Mouse (Mus musculus): Measurements from ENCODE around the gene Plpp4. TPM values are rescaled to one million over a fixed set of nuclear protein-coding genes. Genes with fewer than 3 reads are reported as not detected.

Gene Plpp4
- polyA plus RNA-seq, 1 experiment, result 13.2 TPM

DNA sequence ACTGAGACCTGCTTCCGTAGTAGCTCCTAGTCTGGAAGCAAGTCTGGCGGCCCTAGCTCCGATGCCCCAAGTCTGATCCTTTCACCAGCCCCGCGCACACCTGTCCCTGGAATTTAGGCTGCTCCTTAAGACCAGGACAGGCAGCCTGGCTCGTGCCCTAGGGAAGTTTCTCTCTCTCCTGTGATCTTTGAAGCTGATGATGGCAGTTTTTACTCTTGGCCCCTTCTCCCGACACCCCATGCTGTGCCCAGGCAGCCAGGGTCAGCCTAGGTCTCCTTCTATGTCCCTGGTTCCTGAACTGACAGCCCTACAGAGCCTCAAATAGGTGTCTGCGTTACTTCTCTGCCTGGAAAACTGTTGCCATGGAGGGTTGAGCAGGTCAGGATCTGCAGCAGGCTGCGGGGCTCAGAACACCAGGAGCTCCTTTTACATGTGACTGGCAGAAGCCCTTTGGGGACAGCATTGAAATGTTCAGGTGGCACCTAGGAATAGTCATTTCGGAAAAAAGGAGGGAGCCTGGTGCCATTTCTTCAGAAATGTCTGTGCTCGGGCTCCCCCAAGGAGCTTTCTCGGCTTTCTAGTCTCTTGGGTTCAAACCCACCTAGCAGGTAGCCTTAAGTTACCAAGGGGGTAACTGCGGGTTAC is 665 bp downstream of the Plpp4 start:
- no peak for DNase-seq (ENCODE audit: low read depth)
- TF ChIP-seq POLR2A (IDR thresholded peaks at IDR 0.05; ENCODE audit: borderline replicate concordance, extremely low read depth, insufficient read depth, insufficient read length, poor library complexity, severe bottlenecking) (no peak), CTCF (IDR thresholded peaks at IDR 0.05; ENCODE audit: borderline replicate concordance, extremely low read depth, insufficient read depth, insufficient read length) (no peak)

- TF ChIP-seq CTCF (IDR thresholded peaks at IDR 0.05; ENCODE audit: borderline replicate concordance, extremely low read depth, insufficient read depth, insufficient read length), result no peak
- no peak for TF ChIP-seq POLR2A (IDR thresholded peaks at IDR 0.05; ENCODE audit: borderline replicate concordance, extremely low read depth, insufficient read depth, insufficient read length, poor library complexity, severe bottlenecking)
- no peak for DNase-seq (ENCODE audit: low read depth)
Observed at GRCm38 (mm10) chr7:129258331-129258730, 1.5 kb downstream of the Plpp4 start.

GRCm38 (mm10) chr7:129259195-129259594 is 2.4 kb downstream of the Plpp4 start:
- no peak for DNase-seq (ENCODE audit: low read depth)
- TF ChIP-seq POLR2A (IDR thresholded peaks at IDR 0.05; ENCODE audit: borderline replicate concordance, extremely low read depth, insufficient read depth, insufficient read length, poor library complexity, severe bottlenecking) (no peak), CTCF (IDR thresholded peaks at IDR 0.05; ENCODE audit: borderline replicate concordance, extremely low read depth, insufficient read depth, insufficient read length) (no peak)

- DNase-seq (ENCODE audit: low read depth), result peak; percentile 57
- no peak for TF ChIP-seq POLR2A (IDR thresholded peaks at IDR 0.05; ENCODE audit: borderline replicate concordance, extremely low read depth, insufficient read depth, insufficient read length, poor library complexity, severe bottlenecking)
- no peak for TF ChIP-seq CTCF (IDR thresholded peaks at IDR 0.05; ENCODE audit: borderline replicate concordance, extremely low read depth, insufficient read depth, insufficient read length)
Observed at GRCm38 (mm10) chr7:129273867-129274266, 17.0 kb downstream of the Plpp4 start.

DNA sequence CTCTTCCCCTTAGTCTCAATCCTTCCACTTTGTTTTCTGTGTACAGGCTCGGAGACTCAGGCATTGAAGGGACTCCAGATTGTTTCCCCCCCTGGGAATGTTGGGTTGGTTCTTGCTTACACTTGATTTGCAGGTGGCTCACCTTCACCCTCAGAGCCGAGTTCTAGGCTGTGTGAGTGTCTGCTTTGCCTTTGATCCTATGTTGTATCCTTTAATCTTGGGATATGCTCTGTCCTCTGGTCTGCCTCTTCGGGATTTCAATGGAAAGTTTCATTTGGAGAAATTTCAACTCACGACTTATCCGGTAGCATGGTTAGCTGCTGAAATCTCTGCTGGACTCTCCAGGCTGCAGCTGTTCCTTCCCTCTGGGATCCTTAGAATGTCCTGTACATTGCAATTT is 17.9 kb downstream of the Plpp4 start:
- TF ChIP-seq POLR2A (IDR thresholded peaks at IDR 0.05; ENCODE audit: borderline replicate concordance, extremely low read depth, insufficient read depth, insufficient read length, poor library complexity, severe bottlenecking), result no peak
- TF ChIP-seq CTCF (IDR thresholded peaks at IDR 0.05; ENCODE audit: borderline replicate concordance, extremely low read depth, insufficient read depth, insufficient read length), result no peak
- DNase-seq (ENCODE audit: low read depth), result no peak

DNA sequence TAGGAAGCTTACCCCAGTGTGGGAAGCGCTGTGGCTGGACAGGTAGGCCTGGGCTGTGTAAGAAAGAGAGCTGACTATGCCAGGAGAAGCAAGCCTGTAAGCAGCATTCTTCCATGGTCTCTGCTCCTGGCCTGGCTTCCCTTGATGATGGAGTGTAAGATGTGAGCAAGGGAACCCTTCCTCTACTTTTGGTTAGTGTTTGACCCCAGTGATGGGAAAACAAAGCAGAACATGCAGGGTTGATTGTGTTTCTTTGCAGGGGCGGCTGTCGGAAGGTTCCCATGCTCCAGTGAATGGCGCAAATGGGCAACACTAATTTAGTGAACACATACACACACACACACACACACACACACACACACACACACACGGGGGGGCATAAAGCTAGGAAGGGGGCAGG is 20.9 kb downstream of the Plpp4 start:
- TF ChIP-seq CTCF (IDR thresholded peaks at IDR 0.05; ENCODE audit: borderline replicate concordance, extremely low read depth, insufficient read depth, insufficient read length), result no peak
- TF ChIP-seq POLR2A (IDR thresholded peaks at IDR 0.05; ENCODE audit: borderline replicate concordance, extremely low read depth, insufficient read depth, insufficient read length, poor library complexity, severe bottlenecking), result no peak
- DNase-seq (ENCODE audit: low read depth), result no peak

GRCm38 (mm10) chr7:129278801-129279200 is 22.0 kb downstream of the Plpp4 start:
- TF ChIP-seq CTCF (IDR thresholded peaks at IDR 0.05; ENCODE audit: borderline replicate concordance, extremely low read depth, insufficient read depth, insufficient read length), result no peak
- no peak for DNase-seq (ENCODE audit: low read depth)

DNA sequence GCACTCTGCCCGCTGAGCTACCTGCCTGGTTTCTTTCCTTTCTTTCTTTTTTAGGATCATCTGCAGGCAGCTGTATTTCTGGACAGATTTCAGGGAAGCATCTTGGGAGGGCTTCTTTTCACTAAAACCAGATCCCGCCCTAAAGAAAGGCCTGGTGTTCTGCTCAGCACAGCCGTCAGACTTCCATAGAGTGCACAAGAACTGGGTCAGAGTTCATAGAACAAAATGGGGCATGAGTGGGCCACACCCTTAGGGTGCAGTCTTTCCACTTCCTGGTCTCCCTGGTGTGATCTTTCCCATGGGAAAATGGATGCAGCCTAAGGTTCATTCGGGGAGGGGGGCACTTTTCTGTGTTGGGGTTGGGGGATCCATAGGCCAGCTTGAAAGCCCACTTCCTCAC is 22.4 kb downstream of the Plpp4 start:
- TF ChIP-seq POLR2A (IDR thresholded peaks at IDR 0.05; ENCODE audit: borderline replicate concordance, extremely low read depth, insufficient read depth, insufficient read length, poor library complexity, severe bottlenecking) (no peak), CTCF (IDR thresholded peaks at IDR 0.05; ENCODE audit: borderline replicate concordance, extremely low read depth, insufficient read depth, insufficient read length) (no peak)
- DNase-seq (ENCODE audit: low read depth), result no peak

- no peak for DNase-seq (ENCODE audit: low read depth)
- no peak for TF ChIP-seq POLR2A (IDR thresholded peaks at IDR 0.05; ENCODE audit: borderline replicate concordance, extremely low read depth, insufficient read depth, insufficient read length, poor library complexity, severe bottlenecking)
- TF ChIP-seq CTCF (IDR thresholded peaks at IDR 0.05; ENCODE audit: borderline replicate concordance, extremely low read depth, insufficient read depth, insufficient read length), result no peak
Observed at GRCm38 (mm10) chr7:129281966-129282365, 25.1 kb downstream of the Plpp4 start.

- no peak for TF ChIP-seq POLR2A (IDR thresholded peaks at IDR 0.05; ENCODE audit: borderline replicate concordance, extremely low read depth, insufficient read depth, insufficient read length, poor library complexity, severe bottlenecking)
- TF ChIP-seq CTCF (IDR thresholded peaks at IDR 0.05; ENCODE audit: borderline replicate concordance, extremely low read depth, insufficient read depth, insufficient read length), result no peak
- DNase-seq (ENCODE audit: low read depth), result no peak
Observed at GRCm38 (mm10) chr7:129285186-129285868, 28.5 kb downstream of the Plpp4 start.

DNA sequence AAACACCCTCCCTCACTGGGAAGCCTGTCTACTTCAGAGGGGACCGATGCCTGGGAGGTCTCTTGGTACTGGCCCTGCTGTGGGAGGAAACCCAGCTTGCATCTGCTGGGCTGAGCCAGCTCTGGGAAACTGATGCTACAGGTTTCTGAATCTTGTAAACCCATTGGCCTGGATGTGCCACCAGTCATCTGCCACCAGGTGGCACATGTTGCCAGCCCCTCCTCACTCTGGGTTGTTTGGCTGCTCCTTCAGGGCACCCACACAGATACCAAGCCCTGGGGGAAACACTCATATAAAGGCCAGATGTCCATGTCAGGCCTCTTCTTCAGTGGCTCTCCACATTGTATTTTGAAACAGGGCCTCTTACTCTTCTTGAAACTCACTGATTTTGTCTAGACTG is 36.4 kb downstream of the Plpp4 start:
- TF ChIP-seq POLR2A (IDR thresholded peaks at IDR 0.05; ENCODE audit: borderline replicate concordance, extremely low read depth, insufficient read depth, insufficient read length, poor library complexity, severe bottlenecking) (no peak), CTCF (IDR thresholded peaks at IDR 0.05; ENCODE audit: borderline replicate concordance, extremely low read depth, insufficient read depth, insufficient read length) (peak; percentile 59)
- no peak for DNase-seq (ENCODE audit: low read depth)

DNA sequence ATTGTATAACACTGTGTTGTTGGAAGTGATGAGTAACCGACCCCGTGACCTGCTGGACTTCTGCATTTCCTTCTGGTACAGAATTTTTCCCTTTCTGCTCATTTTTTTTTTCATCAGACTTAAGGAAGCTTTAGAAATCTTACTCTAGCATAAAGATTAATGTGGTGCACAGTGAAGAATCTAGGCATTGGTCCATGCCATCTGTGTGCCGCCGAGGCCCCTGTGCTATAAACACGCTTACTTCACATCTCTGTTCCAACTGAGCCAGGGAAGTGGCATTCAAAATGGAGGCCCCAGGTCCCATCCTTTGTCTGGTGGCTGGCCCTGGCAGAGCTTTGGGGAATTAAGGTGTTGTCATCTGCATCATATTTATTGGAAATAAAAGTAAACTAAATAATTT is 44.8 kb downstream of the Plpp4 start:
- TF ChIP-seq POLR2A (IDR thresholded peaks at IDR 0.05; ENCODE audit: borderline replicate concordance, extremely low read depth, insufficient read depth, insufficient read length, poor library complexity, severe bottlenecking) (no peak), CTCF (IDR thresholded peaks at IDR 0.05; ENCODE audit: borderline replicate concordance, extremely low read depth, insufficient read depth, insufficient read length) (no peak)
- peak; percentile 32 for DNase-seq (ENCODE audit: low read depth)

Data from brain, embryonic 14.5 days (tissue).